13 mouse cellular contexts compared by ENCODE assay signal in genomic region chr12:16528650-16529049, GRCm38 (mm10).
"Had no signal": no experiment of that assay in that cellular context is flagged by ENCODE, and none has a peak within 500 bp of the region (broad histone marks: within the 10 kb centered on the region; RNA-seq: fewer than 3 reads in every experiment).

No protein-coding gene starts in this region.

- H3K4me1 ChIP-seq: intestine, embryonic 15.5 days had no signal

- H3K27me3 ChIP-seq: intestine, embryonic 15.5 days; midbrain, embryonic 13.5 days; neural tube, embryonic 13.5 days had no signal

- H3K4me2 ChIP-seq: intestine, embryonic 15.5 days; liver, embryonic 11.5 days; lung, embryonic 14.5 days; midbrain, embryonic 13.5 days; neural tube, embryonic 13.5 days had no signal

- H3K36me3 ChIP-seq: intestine, embryonic 15.5 days; limb, embryonic 10.5 days; midbrain, embryonic 13.5 days; neural tube, embryonic 13.5 days had no signal

- H3K9me3 ChIP-seq: intestine, embryonic 15.5 days; limb, embryonic 10.5 days; midbrain, embryonic 13.5 days had no signal

- DNase-seq: kidney, adult 18-20 months; kidney, postnatal 14 days; lung, embryonic 14.5 days; lung, postnatal 10 days; lung, postnatal 4 days; right cerebral cortex, postnatal 14 days; thymus, postnatal 36 days had no signal

- H3K9ac ChIP-seq: intestine, embryonic 15.5 days; lung, embryonic 14.5 days; midbrain, embryonic 13.5 days; neural tube, embryonic 13.5 days had no signal

- ATAC-seq: intestine, embryonic 15.5 days; midbrain, embryonic 13.5 days had no signal

- H3K27ac ChIP-seq: intestine, embryonic 15.5 days; limb, embryonic 10.5 days; midbrain, embryonic 13.5 days; neural tube, embryonic 13.5 days had no signal

- H3K4me3 ChIP-seq: intestine, embryonic 15.5 days; limb, embryonic 10.5 days; midbrain, embryonic 13.5 days; myocyte; neural tube, embryonic 13.5 days had no signal
